Mouse (Mus musculus) effector memory CD4-positive, alpha-beta T cell, adult 5 months (primary cell): ENCODE measurements around the gene Opn1sw. TPM values are rescaled to one million over a fixed set of nuclear protein-coding genes. Genes with fewer than 3 reads are reported as not detected.

Experiments used
- polyA plus RNA-seq: library from polyadenylated mRNA; unstranded; fragments of 100-300 nt; shearing (Covaris generic); gene quantifications from one replicate; pipeline ENCODE4 v1.2.1, GENCODE M21; 2017

Opn1sw gene
- polyA plus RNA-seq, result not detected

GRCm38 (mm10) chr6:29388052-29388518, at the start of gene Opn1sw:
Opn1sw (minus strand) TSS chr6:29388468.

GRCm38 (mm10) chr6:29433038-29433803, 45.0 kb upstream of the Opn1sw start, which contains the start of gene Flnc:
Flnc (plus strand) TSS chr6:29433256.

GRCm38 (mm10) chr6:29395910-29396713, 7.8 kb upstream of the Opn1sw start, which contains the start of gene Ccdc136:
Ccdc136 (plus strand) TSS chr6:29396309.

GRCm38 (mm10) chr6:29347665-29348370, 40.5 kb downstream of the Opn1sw start, which contains the start of gene Calu:
Calu (plus strand) TSS chr6:29348069.

Other genes with a start within 250 kb of the Opn1sw start
- gene Rbm28, start 223.5 kb downstream of the Opn1sw start, polyA plus RNA-seq, result 66.3 TPM
- 0.17 TPM for gene Prrt4, start 208.9 kb downstream of the Opn1sw start, polyA plus RNA-seq
- gene Impdh1, start 172.1 kb downstream of the Opn1sw start, polyA plus RNA-seq, result 119 TPM
- gene Hilpda, start 116.0 kb downstream of the Opn1sw start, polyA plus RNA-seq, result 230 TPM
- gene Fam71f2, start 108.9 kb downstream of the Opn1sw start, polyA plus RNA-seq, result 0.99 TPM
- gene Fam71f1, start 69.3 kb downstream of the Opn1sw start, polyA plus RNA-seq, result not detected
- 84.0 TPM for gene Calu, start 40.4 kb downstream of the Opn1sw start, polyA plus RNA-seq
- gene Ccdc136, start 7.8 kb upstream of the Opn1sw start, polyA plus RNA-seq, result 1.2 TPM
- not detected for gene Flnc, start 44.8 kb upstream of the Opn1sw start, polyA plus RNA-seq
- gene Atp6v1f, start 79.2 kb upstream of the Opn1sw start, polyA plus RNA-seq, result 295 TPM
- gene Atp6v1fnb, start 83.0 kb upstream of the Opn1sw start, polyA plus RNA-seq, result not detected
- 0.32 TPM for gene Kcp, start 119.5 kb upstream of the Opn1sw start, polyA plus RNA-seq
- 19.7 TPM for gene Irf5, start 138.2 kb upstream of the Opn1sw start, polyA plus RNA-seq
- gene Tnpo3, start 221.4 kb upstream of the Opn1sw start, polyA plus RNA-seq, result 91.2 TPM